Mouse (Mus musculus) Patski (cell line): ENCODE measurements at regions not wholly inside any gene's neighbourhood (a gene's known extent, or its start where the extent isn't known, plus 50 kb on each side); places are given as distances from the start of the nearest gene placed in this dataset.

Experiments
- ATAC-seq: fragments of 100-300 bp; one replicate; pipeline ENCODE4 v1.8.0; 2021
- CTCF ChIA-PET: fragments of 350-600 bp; sonication (Branson Sonifier 250); formaldehyde crosslinking; loops from one replicate; lab custom pipeline; 2022; ENCODE audit warnings: inconsistent platforms; lab: Charles Lee
- POLR2A ChIA-PET: fragments of 350-600 bp; sonication (Branson Sonifier 250); formaldehyde crosslinking; loops from one replicate; lab custom pipeline; 2022; ENCODE audit warnings: antibody characterized with exemption, inconsistent platforms; lab: Charles Lee
- DNase-seq: peaks from one replicate; pipeline ENCODE4 v3.0.0-alpha.2; 2011; ENCODE audit warnings: low read depth, low spot score
- H3K27me3 ChIP-seq: fragments of 371-371 bp; one replicate; pipeline ENCODE4 v1.5.1; 2021
- CTCF ChIP-seq: fragments of 100-300 bp; IDR thresholded peaks from one replicate; pipeline ENCODE4 v1.5.1; 2021
- in situ Hi-C: fragments of 300-500 bp; cut with MboI; formaldehyde crosslinking; loops from 3 replicates; pipeline ENCODE4 v1.11.1; 2018; ENCODE audit warnings: low pct_unique_long_range_greater_than_20kb, mixed read lengths

- ATAC-seq (no peak), DNase-seq (no peak)
- TF ChIP-seq CTCF, result no peak
- CTCF ChIA-PET, result interaction anchor here (1.2 kb wide), 1 partner anchor 11 kb away, joined by 3 read pairs; no protein-coding TSS in a partner anchor
- H3K27me3 ChIP-seq, result no peaks in the 10 kb centered on the region
- POLR2A ChIA-PET, result no interaction called here
- in situ Hi-C loops, result loop anchor here (10.0 kb wide), 2 partner anchors 386 to 686 kb away; no protein-coding TSS in a partner anchor
Measured at GRCm38 (mm10) chr1:159398643-159399042, 124.9 kb upstream of the Tnr start.

GRCm38 (mm10) chr1:159406317-159406716 lies 117.3 kb upstream of the Tnr start:
- DNase-seq, result no peak
- no peak for ATAC-seq
- in situ Hi-C loops, result no loop called here
- CTCF ChIA-PET, result no interaction called here
- no peak for TF ChIP-seq CTCF
- POLR2A ChIA-PET, result no interaction called here
- peaks cover 22% of the 10 kb centered on the region for H3K27me3 ChIP-seq

GRCm38 (mm10) chr1:159406781-159407180 lies 116.8 kb upstream of the Tnr start:
- ATAC-seq (no peak), DNase-seq (no peak)
- in situ Hi-C loops, result no loop called here
- ChIA-PET POLR2A (no interaction called here), CTCF (no interaction called here)
- no peak for TF ChIP-seq CTCF
- peaks cover 24% of the 10 kb centered on the region for H3K27me3 ChIP-seq

GRCm38 (mm10) chr1:159413374-159413773 lies 110.2 kb upstream of the Tnr start:
- ChIA-PET POLR2A (no interaction called here), CTCF (no interaction called here)
- DNase-seq (no peak), ATAC-seq (no peak)
- TF ChIP-seq CTCF, result no peak
- in situ Hi-C loops, result no loop called here
- H3K27me3 ChIP-seq, result peaks cover 17% of the 10 kb centered on the region

- POLR2A ChIA-PET, result no interaction called here
- H3K27me3 ChIP-seq, result peaks cover 7% of the 10 kb centered on the region
- CTCF ChIA-PET, result no interaction called here
- no peak for TF ChIP-seq CTCF
- in situ Hi-C loops, result no loop called here
- ATAC-seq (no peak), DNase-seq (no peak)
Measured at GRCm38 (mm10) chr1:159415656-159416055, 107.9 kb upstream of the Tnr start.

- ChIA-PET POLR2A (no interaction called here), CTCF (no interaction called here)
- no peaks in the 10 kb centered on the region for H3K27me3 ChIP-seq
- no peak for TF ChIP-seq CTCF
- ATAC-seq, result no peak
- DNase-seq, result no peak
- in situ Hi-C loops, result no loop called here
Measured at GRCm38 (mm10) chr1:159417176-159417575, 106.4 kb upstream of the Tnr start.

- no peak for DNase-seq
- ChIA-PET POLR2A (no interaction called here), CTCF (no interaction called here)
Measured at GRCm38 (mm10) chr1:159419301-159419965, 104.1 kb upstream of the Tnr start.

GRCm38 (mm10) chr1:159420189-159420588 lies 103.4 kb upstream of the Tnr start:
- ATAC-seq (no peak), DNase-seq (no peak)
- no peaks in the 10 kb centered on the region for H3K27me3 ChIP-seq
- ChIA-PET POLR2A (no interaction called here), CTCF (no interaction called here)
- in situ Hi-C loops, result no loop called here
- no peak for TF ChIP-seq CTCF

More at GRCm38 (mm10) chr1:159419301-159419965, 104.1 kb upstream of the Tnr start:
- H3K27me3 ChIP-seq, result no peaks in the 10 kb centered on the region
- TF ChIP-seq CTCF, result no peak
- in situ Hi-C loops, result no loop called here
- ATAC-seq, result no peak

GRCm38 (mm10) chr1:159423694-159424093 lies 99.9 kb upstream of the Tnr start:
- CTCF ChIA-PET, result interaction anchor here (1.4 kb wide), 1 partner anchor 11 kb away, joined by 3 read pairs; no protein-coding TSS in a partner anchor
- ATAC-seq (no peak), DNase-seq (no peak)
- in situ Hi-C loops, result no loop called here
- no peak for TF ChIP-seq CTCF
- POLR2A ChIA-PET, result no interaction called here
- no peaks in the 10 kb centered on the region for H3K27me3 ChIP-seq

- POLR2A ChIA-PET, result no interaction called here
- in situ Hi-C loops, result no loop called here
- no peak for DNase-seq
Measured at GRCm38 (mm10) chr1:159429926-159430325, 93.6 kb upstream of the Tnr start.

GRCm38 (mm10) chr1:159433521-159433920 lies 90.0 kb upstream of the Tnr start:
- DNase-seq, result no peak
- ATAC-seq, result no peak
- in situ Hi-C loops, result no loop called here
- peaks cover 30% of the 10 kb centered on the region for H3K27me3 ChIP-seq
- ChIA-PET POLR2A (no interaction called here), CTCF (no interaction called here)
- no peak for TF ChIP-seq CTCF

More at GRCm38 (mm10) chr1:159429926-159430325, 93.6 kb upstream of the Tnr start:
- TF ChIP-seq CTCF, result no peak
- CTCF ChIA-PET, result interaction anchor here (1.2 kb wide), 1 partner anchor 20 kb away, joined by 3 read pairs; no protein-coding TSS in a partner anchor
- ATAC-seq, result no peak
- peaks cover 22% of the 10 kb centered on the region for H3K27me3 ChIP-seq
